Mouse (Mus musculus) ovary, adult 18-20 months (tissue): ENCODE data around the gene Dgki.

Source experiments
- DNase-seq: peaks from one replicate; pipeline ENCODE4 v3.0.0; 2022; ENCODE audit warnings: low spot score, mixed read lengths

Dgki gene

GRCm38 (mm10) chr6:36907191-36907590, 392.8 kb downstream of the Dgki start:
- DNase-seq, result no peak

- DNase-seq, result no peak
Observed at GRCm38 (mm10) chr6:36905965-36906364, 394.0 kb downstream of the Dgki start.

GRCm38 (mm10) chr6:36904911-36905310, 395.1 kb downstream of the Dgki start:
- no peak for DNase-seq

GRCm38 (mm10) chr6:36903821-36904220, 396.2 kb downstream of the Dgki start:
- no peak for DNase-seq

- no peak for DNase-seq
Observed at GRCm38 (mm10) chr6:36903159-36903794, 396.7 kb downstream of the Dgki start.

GRCm38 (mm10) chr6:36899872-36900271, 400.1 kb downstream of the Dgki start:
- DNase-seq, result no peak

- DNase-seq, result no peak
Observed at GRCm38 (mm10) chr6:36898412-36898811, 401.6 kb downstream of the Dgki start.

- DNase-seq, result no peak
Observed at GRCm38 (mm10) chr6:36897616-36898149, 402.3 kb downstream of the Dgki start.

- no peak for DNase-seq
Observed at GRCm38 (mm10) chr6:36896656-36897055, 403.3 kb downstream of the Dgki start.

- DNase-seq, result no peak
Observed at GRCm38 (mm10) chr6:36891820-36892219, 408.2 kb downstream of the Dgki start.

- no peak for DNase-seq
Observed at GRCm38 (mm10) chr6:36890776-36891175, 409.2 kb downstream of the Dgki start.

- no peak for DNase-seq
Observed at GRCm38 (mm10) chr6:36890296-36890695, 409.7 kb downstream of the Dgki start.

- no peak for DNase-seq
Observed at GRCm38 (mm10) chr6:36881309-36881708, 418.7 kb downstream of the Dgki start.

- no peak for DNase-seq
Observed at GRCm38 (mm10) chr6:36880643-36881263, 419.2 kb downstream of the Dgki start.

- DNase-seq, result no peak
Observed at GRCm38 (mm10) chr6:36877399-36877798, 422.6 kb downstream of the Dgki start.

GRCm38 (mm10) chr6:36876426-36876825, 423.6 kb downstream of the Dgki start:
- DNase-seq, result no peak

- no peak for DNase-seq
Observed at GRCm38 (mm10) chr6:36875926-36876325, 424.1 kb downstream of the Dgki start.

GRCm38 (mm10) chr6:36872876-36873275, 427.1 kb downstream of the Dgki start:
- no peak for DNase-seq

- DNase-seq, result no peak
Observed at GRCm38 (mm10) chr6:36868217-36868616, 431.8 kb downstream of the Dgki start.

GRCm38 (mm10) chr6:36858258-36859041, 441.5 kb downstream of the Dgki start:
- no peak for DNase-seq

GRCm38 (mm10) chr6:36857627-36858257, 442.2 kb downstream of the Dgki start:
- no peak for DNase-seq

GRCm38 (mm10) chr6:36850422-36851129, 449.4 kb downstream of the Dgki start:
- DNase-seq, result peak; percentile 17
